Mouse (Mus musculus) CD8-positive naive resting alpha-beta T cell, adult 2 months (primary cell): Measurements from ENCODE around the gene Speg.

Experiments used
- DNase-seq, 2 experiments: peaks; one replicate each; pipeline ENCODE4 v3.0.0; 2022; ENCODE audit warnings: low read depth in 2 of 2, low spot score in 2 of 2

The Speg gene

GRCm38 (mm10) chr1:75438782-75439181 lies 63.7 kb downstream of the Speg start:
- no peak for DNase-seq

- no peak for DNase-seq
These were observed 65.6 kb downstream of the Speg start for GRCm38 (mm10) chr1:75440661-75441060.

- DNase-seq: no peak
These were observed 66.4 kb downstream of the Speg start for GRCm38 (mm10) chr1:75441471-75441996.

GRCm38 (mm10) chr1:75442171-75442570 lies 67.1 kb downstream of the Speg start:
- DNase-seq: no peak

GRCm38 (mm10) chr1:75442811-75443210 lies 67.7 kb downstream of the Speg start:
- DNase-seq: no peak

GRCm38 (mm10) chr1:75443247-75444024 lies 68.3 kb downstream of the Speg start:
- no peak for DNase-seq

- DNase-seq: no peak
These were observed 69.1 kb downstream of the Speg start for GRCm38 (mm10) chr1:75444208-75444607.

GRCm38 (mm10) chr1:75445141-75445701 lies 70.1 kb downstream of the Speg start:
- DNase-seq: no peak

GRCm38 (mm10) chr1:75445751-75446611 lies 70.9 kb downstream of the Speg start:
- peak; percentile 69 to 70 for DNase-seq

GRCm38 (mm10) chr1:75446656-75447055 lies 71.6 kb downstream of the Speg start:
- no peak for DNase-seq

- no peak for DNase-seq
These were observed 72.4 kb downstream of the Speg start for GRCm38 (mm10) chr1:75447265-75448051.

GRCm38 (mm10) chr1:75448052-75448431 lies 72.9 kb downstream of the Speg start:
- DNase-seq: no peak

GRCm38 (mm10) chr1:75448937-75449336 lies 73.8 kb downstream of the Speg start:
- DNase-seq: no peak

- DNase-seq: no peak
These were observed 74.5 kb downstream of the Speg start for GRCm38 (mm10) chr1:75449377-75450135.

- DNase-seq: no peak
These were observed 75.4 kb downstream of the Speg start, which contains the start of gene Asic4 for GRCm38 (mm10) chr1:75450314-75451005. Gene Asic4, plus strand, starts transcription at chr1:75450436.

- DNase-seq: no peak
These were observed 76.8 kb downstream of the Speg start for GRCm38 (mm10) chr1:75451900-75452299.

- no peak for DNase-seq
These were observed 80.3 kb downstream of the Speg start for GRCm38 (mm10) chr1:75455433-75455832.

- no peak for DNase-seq
These were observed 80.9 kb downstream of the Speg start for GRCm38 (mm10) chr1:75455948-75456347.

GRCm38 (mm10) chr1:75456746-75457564 lies 81.9 kb downstream of the Speg start:
- DNase-seq: no peak
